Mouse (Mus musculus) gastrocnemius, postnatal 25 days (tissue): ENCODE data around the gene Hmgxb4. TPM values are rescaled to one million over a fixed set of nuclear protein-coding genes. Genes with fewer than 3 reads are reported as not detected.

Experiments
- DNase-seq: peaks from one replicate; pipeline ENCODE4 v3.0.0; 2022
- total RNA-seq, 2 experiments: library from RNA; stranded (reverse); gene quantifications; 1 replicate in 1 of 2; 2 replicates in 1 of 2; pipeline ENCODE4 v1.2.3; 2021

Hmgxb4 gene
- total RNA-seq, 2 experiments from 2014 or later = 7.2 to 8.6 TPM

- DNase-seq = no peak
Observed at GRCm38 (mm10) chr8:75018274-75018972, 25.3 kb downstream of the Hmgxb4 start.

DNA sequence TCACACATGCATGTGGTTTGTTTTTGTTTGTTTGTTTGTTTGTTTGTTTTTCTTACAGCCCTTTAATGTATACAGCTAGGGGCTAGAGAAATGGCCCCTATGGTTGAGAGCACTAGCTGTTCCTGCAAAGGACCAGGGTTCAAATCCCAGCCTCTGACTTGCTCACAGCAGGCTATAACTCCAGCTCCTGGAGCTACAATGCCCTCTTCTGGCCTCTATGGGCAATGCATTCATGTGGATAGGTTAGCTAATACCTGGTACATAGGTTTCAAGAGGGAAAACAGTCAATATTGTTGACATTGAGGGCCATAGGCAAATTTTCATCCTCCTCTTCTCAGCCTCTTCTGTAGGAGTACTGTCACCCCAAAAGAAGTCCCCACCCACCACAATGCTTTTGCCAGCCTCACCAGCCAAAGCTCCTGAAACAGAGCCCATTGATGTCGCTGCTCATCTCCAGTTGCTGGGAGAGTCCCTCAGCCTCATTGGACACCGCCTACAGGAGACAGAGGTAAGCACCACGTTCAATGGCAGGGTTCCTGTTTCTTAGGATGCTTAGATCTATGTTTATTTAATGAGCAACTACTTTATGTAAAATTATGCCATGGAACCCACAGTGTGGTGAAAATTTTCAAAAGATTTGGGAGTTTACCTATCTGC lies 30.6 kb downstream of the Hmgxb4 start:
- no peak for DNase-seq

GRCm38 (mm10) chr8:75025809-75026208 lies 32.7 kb downstream of the Hmgxb4 start:
- no peak for DNase-seq

DNA sequence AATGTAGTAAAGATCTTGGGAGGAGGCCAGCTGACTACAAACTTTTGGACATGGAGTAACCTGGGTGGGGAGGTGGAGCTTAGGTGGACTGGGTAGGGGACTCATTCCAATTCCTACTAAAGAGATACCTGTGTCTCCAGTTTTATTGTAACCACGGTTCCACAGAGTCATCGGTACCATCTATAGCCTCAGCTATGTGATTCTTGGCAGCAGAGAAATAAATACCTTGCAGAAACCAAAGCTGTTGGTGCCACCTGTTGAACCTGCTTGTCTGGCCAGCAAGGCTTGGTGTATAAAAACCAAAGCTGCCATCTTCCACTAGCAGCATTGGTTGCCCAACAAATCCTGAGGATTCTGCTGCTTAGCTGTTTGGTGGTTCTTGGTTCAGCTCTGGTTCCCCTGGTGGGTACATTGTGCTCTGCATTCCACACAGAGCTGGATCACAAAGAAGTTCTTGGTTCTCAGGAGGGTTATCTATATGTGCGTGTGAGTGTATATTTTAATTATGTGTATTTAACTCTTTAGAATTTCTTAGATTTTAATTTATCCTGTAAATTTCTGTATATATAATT lies 37.4 kb downstream of the Hmgxb4 start:
- no peak for DNase-seq

- no peak for DNase-seq
Observed at GRCm38 (mm10) chr8:75032961-75033360, 39.8 kb downstream of the Hmgxb4 start.

DNA sequence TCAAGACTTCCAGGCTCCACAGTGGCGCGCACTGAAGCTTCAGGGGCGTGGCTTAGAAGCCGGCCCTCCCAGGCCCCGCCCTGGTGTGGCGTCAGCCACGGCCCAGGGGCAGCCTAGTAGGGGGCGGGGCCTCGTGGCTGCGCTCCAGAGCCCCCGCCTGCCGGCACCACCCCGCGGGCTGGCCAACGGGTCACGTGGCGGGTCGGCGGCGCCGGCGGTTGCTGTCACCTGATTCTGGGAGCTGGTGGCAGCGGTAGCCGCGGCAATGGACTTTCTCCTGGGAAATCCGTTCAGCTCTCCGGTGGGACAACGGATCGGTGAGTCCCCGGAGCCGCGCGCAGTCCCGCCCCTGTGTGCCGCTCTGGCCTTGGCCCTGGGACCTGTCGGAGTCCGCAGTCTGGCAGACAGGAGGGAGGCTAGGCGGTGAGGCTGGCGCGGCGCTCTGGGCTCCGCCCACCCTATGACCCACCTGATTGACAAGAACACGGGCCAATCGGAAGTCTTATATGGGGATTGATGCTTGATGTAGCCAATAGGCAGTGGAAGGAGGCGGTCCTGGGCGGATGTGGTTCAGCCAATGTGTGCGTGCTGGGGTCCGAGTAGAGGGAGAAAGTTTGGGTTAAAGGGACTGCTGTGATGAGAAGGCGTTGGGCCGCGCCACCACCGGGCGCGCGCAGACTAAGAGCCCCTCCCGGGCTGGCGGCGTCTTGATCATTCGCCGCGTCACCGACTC lies 40.5 kb downstream of the Hmgxb4 start, which contains the start of gene Tom1:
TSS of gene Tom1 (plus strand) at position 195 of the 733 bp plus-strand sequence.
- DNase-seq = peak; percentile 97

DNA sequence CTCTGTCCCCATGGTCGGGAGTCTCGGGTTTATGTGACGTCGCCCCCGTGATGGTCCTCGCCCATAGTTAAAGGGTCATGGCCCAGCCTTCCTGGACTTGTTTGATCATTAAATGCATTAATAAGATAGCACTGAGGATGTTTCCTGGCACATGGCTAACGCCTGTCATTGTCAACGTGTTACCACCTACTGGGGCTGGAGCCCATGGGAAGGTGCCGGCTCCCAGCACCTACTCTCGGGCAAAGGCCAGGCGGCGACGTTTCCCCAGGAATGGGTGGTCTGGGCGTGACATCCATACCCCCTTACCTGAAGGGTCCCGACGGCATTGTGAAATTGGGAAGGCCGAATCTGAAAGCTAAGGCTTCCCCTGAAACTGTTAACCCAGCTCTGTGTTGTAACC lies 41.1 kb downstream of the Hmgxb4 start:
- no peak for DNase-seq

- DNase-seq = no peak
Observed at GRCm38 (mm10) chr8:75035640-75036039, 42.5 kb downstream of the Hmgxb4 start.

DNA sequence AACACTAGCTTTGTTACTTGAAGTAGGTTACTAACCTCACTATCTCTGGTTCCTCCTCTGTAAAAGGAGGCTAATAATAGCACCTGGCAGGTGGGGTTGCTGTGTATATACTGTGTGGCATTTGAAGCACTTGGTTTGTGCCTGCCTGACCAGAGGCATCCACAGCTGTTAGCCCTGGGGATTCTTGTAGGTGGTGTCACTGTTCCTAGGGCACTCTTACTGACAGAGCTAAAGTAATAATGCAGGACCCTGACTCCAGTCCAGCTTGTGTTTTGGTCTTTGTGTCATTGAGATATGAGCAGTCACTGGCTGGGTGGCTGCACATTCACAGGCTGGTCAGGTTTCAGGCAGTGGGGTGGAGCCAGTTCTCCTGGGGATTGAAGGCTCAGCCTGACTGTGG lies 45.3 kb downstream of the Hmgxb4 start:
- peak; percentile 47 for DNase-seq

- no peak for DNase-seq
Observed at GRCm38 (mm10) chr8:75039754-75040153, 46.6 kb downstream of the Hmgxb4 start.

DNA sequence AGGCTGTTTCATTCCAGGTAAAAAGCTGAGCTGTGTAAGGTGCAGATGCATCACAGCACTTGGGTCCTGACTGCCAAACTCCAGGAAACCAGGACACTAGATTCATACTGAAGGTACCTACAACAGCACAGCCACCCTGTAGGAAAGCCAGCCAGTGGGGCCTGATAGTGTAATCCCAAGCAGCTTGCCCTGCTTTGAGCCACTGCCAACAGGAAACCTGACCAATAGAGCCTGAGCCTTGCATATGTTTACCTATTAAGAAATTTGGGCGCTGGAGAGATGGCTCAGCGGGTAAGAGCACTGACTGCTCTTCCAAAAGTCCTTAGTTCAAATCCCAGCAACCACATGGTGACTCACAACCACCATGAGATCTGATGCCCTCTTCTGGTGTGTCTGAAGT lies 49.0 kb downstream of the Hmgxb4 start:
- no peak for DNase-seq

DNA sequence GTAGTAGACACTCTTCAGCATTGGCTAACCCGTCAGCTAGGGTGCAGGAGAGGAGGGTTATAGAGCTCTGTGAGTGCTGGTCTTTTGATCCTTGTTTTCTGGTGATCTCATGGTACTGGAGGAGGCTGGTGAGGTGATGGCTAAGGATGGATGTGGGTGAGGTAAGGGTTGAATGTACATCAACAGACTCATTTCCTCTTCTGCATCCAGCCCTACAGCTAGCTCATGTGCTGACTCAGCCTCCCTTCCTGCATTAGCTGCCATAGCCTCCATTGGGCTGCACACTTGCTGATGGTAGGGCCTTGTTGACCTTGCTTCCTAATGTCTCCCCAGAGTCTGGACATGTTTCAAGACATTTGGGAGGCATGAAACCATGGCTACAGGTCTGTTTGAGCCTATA lies 49.8 kb downstream of the Hmgxb4 start:
- no peak for DNase-seq

DNA sequence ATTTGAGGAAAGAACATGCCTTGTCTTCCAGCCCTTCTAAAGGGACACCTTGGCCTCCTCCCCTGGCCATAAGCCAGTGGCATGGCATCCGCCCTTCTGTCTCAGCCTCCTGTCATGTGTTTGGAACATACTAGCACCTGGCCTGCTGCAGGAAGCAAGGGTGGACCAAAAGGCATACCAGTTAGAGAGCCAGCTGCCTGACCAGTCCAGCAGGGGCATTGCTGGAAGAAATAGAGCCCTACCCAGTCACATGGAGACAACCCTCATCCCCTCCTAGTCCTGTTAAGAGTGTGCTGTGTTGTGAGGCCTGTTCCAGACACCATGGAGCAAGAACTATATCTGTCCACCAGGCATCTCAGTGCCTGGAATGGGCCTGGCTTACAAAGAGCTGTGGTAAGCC lies 53.1 kb downstream of the Hmgxb4 start:
- peak; percentile 36 for DNase-seq

DNA sequence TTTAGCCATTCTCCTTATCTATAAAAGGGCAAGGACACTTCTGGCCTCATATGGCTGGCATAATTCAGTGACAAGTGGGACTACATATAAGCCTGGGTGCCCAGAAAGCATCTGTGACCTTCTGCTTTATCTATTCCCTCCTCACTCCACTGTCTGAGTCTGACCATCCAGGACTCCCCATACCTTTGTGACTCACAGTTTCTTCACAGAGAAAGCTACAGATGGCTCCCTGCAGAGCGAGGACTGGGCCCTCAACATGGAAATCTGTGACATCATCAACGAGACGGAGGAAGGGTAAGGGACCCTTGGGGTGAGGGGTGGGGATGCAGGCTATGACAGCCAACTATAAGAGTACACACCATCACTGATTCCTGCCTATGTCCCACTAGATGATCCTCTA lies 54.6 kb downstream of the Hmgxb4 start:
- DNase-seq = no peak

GRCm38 (mm10) chr8:75053342-75053741 lies 60.2 kb downstream of the Hmgxb4 start:
- no peak for DNase-seq

- DNase-seq = no peak
Observed at GRCm38 (mm10) chr8:75055673-75056072, 62.5 kb downstream of the Hmgxb4 start.

- no peak for DNase-seq
Observed at GRCm38 (mm10) chr8:75060022-75060421, 66.9 kb downstream of the Hmgxb4 start.

DNA sequence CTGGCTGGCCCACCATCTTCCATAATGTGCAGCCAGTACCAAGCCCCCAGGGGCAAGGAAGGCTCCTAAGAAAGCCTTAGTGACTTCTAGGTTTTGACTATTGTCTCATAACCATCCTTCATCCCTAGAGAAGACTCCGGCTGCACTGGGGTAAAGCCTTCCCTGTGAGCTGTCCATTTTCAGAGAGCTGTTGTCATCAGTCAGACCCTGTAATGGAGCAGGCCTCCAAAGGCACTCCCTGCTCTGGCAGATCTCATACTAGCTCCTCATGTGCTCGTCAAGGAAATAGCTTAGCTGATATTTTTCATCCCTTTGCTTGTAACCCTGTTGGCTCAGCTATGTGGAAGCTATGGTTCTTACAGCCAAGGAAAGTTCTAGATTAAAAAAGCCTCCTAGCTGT lies 67.7 kb downstream of the Hmgxb4 start:
- DNase-seq = no peak

- peak; percentile 58 for DNase-seq
Observed at GRCm38 (mm10) chr8:75063290-75063689, 70.1 kb downstream of the Hmgxb4 start.

- DNase-seq = no peak
Observed at GRCm38 (mm10) chr8:75064790-75065189, 71.6 kb downstream of the Hmgxb4 start.

GRCm38 (mm10) chr8:75067287-75067686 lies 74.1 kb downstream of the Hmgxb4 start:
- no peak for DNase-seq

GRCm38 (mm10) chr8:75070297-75070696 lies 77.1 kb downstream of the Hmgxb4 start:
- no peak for DNase-seq
